Mouse (Mus musculus): ENCODE data around the gene Dolpp1.

Dolpp1 gene

DNA sequence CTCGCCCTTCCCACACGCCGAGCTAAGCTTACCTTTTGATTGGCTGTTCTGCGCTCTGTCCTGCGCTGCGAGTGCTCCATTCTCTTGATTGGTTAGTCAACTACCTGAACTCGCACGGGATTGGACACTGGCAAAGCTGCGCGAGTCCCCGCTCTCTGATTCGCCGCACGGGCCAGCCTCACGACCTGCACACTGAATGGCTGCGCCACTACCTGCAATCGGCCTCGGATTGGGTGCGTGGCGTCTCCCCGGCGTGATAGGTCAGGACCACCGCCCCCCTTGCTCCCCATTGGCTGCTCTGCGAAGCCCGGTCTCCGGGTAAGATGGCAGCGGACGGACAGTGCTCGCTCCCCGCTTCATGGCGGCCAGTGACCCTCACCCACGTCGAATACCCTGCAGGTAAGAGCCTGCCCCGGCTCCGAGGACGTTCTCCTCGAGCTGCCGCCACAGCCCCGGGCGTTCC lies at the start of gene Dolpp1:
Dolpp1 (plus strand) TSS at position 141 of the 463 bp plus-strand sequence.
- peak; percentile 99 for DNase-seq

GRCm38 (mm10) chr2:30342544-30342943 lies 49.5 kb upstream of the Dolpp1 start:
- DNase-seq = no peak

DNA sequence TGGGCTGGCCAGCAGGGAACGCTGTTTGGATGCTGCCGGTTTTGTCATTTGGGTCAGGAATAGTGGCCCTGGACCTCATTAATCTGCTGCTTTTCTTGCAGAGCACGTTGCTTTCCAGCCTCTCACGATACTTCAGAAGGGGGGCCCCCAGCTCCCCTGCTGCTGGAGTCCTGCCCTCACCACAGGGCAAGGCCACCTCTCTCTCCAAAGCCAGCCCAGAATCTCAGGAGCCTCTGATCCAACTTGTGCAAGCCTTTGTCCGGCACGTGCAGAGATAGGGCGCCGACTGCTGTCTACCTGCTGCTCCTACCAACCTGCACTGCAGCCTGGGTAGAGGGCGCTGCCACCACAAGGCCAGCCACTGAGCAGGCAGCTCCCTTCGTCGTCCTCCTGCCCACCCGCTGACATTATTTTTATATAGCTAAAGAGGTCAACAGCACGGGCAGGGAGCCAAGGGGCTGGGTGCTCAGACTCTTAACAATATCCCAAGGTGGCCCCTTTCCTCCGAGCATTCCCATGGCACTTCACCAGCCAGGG lies 48.4 kb upstream of the Dolpp1 start:
- DNase-seq = peak; percentile 42

- DNase-seq = no peak
These were observed 45.9 kb upstream of the Dolpp1 start for GRCm38 (mm10) chr2:30345971-30346676.

DNA sequence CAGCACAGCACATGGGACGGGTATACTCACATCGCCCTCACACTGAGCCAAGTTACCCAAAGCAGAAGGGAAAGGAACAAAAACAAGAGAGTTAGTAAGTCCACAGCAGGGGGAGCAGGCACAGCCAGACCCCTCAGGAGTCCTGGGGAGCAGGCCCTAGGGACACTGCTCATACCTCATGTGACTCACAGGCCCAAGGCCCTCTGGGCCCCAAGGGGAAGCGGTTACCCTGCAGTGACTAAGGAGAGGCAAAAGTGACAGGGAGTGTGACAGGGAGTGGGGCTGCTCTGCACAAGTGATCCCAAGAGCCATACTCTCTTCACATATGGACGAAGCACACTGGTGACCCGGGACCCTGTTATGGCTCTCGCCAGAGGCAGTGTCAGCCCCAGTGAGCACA lies 42.9 kb upstream of the Dolpp1 start:
- no peak for DNase-seq

GRCm38 (mm10) chr2:30351149-30351548 lies 40.9 kb upstream of the Dolpp1 start:
- DNase-seq = peak; percentile 45

- DNase-seq = no peak
These were observed 36.2 kb upstream of the Dolpp1 start for GRCm38 (mm10) chr2:30355861-30356260.

DNA sequence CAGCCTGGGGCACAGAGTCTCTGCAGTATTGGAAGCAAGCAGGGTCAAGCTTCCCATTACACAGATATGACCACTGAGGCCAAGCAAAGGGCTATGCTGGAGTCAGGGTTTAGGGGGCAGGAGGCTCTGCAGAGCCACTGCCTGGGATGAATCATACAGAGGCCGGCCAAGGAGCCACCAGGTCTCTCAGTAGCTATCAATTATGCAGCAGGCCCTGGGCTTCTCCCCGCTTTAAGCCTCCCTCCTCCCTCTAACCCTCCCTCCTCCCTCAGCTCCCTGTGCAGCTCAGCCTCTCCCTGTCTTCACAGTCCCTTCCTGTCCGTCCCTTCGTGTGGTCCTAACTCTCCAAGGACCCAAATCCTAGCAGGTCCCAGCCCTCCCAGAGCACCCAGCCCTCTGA lies 35.8 kb upstream of the Dolpp1 start:
- DNase-seq = no peak

DNA sequence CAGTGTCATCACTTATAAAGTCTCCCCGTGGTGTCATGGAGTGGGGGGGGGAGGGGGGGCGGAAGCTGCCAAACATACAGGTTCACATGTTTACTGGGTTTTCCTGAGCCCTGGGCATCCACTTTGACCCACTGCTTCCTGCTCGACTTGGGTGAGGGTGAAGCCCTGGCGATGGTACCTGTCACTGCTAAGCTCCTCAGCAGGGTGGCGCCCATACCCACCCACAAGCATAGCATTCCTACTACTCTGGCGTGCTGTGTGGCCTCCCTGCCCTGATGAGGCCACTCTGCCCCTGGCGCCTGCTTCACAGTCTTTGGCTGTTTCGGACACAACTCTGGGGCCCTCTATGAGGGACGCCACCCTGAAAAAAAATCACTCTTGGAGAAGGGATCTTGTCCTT lies 35.1 kb upstream of the Dolpp1 start:
- no peak for DNase-seq

GRCm38 (mm10) chr2:30357552-30358510 lies 34.2 kb upstream of the Dolpp1 start:
- no peak for DNase-seq

- peak; percentile 87 for DNase-seq
These were observed 33.2 kb upstream of the Dolpp1 start, which contains the start of gene Sh3glb2 for GRCm38 (mm10) chr2:30358533-30359531. Sh3glb2 (minus strand) TSS chr2:30359337.

- no peak for DNase-seq
These were observed 31.4 kb upstream of the Dolpp1 start for GRCm38 (mm10) chr2:30360626-30361025.

DNA sequence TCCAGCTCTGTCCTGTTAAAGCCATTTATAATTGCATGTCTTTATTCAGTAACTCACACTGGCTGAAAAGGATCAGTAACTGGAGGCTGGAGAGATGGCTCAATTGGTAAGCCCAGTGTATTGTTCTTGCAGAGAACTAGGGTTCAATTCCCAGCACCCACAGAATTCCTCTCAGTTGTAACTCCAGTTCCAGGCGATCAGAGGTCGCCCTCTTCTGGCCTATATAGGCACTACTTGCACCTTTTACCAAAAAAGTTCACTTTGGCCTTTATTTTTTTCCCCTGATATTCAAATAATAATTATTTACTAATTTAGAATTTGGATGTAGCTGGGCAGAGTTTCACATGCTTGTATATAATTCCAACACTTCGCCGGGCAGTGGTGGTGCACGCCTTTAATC lies 29.2 kb upstream of the Dolpp1 start:
- DNase-seq = no peak

DNA sequence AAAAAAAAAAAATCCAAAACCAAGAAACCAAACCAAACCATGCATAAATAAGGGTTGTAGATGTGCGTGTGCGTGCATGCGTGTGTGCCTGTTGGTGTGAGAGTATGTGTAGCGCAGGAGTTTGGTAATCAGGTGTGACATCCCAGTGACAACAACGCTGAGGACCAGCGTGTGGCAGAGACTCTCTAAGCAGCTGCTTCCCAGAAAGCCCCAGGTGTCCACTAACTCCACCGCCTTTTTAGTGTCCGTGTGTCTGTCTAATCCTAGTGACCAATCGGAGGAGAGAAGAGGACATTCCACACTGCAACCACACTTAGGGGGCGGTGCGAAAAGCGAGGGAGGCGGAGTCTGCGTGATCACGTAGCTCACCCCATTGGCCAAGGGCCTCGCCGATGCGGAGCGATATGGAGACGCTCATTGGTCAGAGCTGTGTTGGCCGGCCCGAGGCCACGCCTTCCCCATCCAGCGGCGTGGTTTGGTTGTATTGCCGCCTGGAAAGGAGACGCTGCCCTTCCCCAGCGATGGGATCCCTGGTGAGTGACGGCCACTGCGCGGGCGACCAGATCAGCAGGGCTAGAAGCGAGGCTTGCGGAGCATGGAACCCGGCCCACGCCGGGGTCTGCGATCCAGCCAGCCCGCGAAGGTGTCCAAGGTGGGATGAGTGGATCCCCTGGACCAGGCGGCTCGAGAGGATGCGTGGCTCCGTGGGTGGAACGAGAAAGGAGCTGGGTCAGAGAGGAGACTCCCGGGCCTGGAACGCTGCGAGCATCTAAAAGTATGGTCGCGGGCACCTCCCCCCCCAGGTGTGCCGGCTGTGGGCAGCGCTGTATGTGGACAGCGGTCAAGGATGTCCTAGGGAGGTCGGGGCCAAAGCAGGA lies 28.0 kb upstream of the Dolpp1 start, which contains the start of gene Miga2:
Miga2 (plus strand) TSS at position 461 of the 878 bp plus-strand sequence.
- peak; percentile 100 for DNase-seq

DNA sequence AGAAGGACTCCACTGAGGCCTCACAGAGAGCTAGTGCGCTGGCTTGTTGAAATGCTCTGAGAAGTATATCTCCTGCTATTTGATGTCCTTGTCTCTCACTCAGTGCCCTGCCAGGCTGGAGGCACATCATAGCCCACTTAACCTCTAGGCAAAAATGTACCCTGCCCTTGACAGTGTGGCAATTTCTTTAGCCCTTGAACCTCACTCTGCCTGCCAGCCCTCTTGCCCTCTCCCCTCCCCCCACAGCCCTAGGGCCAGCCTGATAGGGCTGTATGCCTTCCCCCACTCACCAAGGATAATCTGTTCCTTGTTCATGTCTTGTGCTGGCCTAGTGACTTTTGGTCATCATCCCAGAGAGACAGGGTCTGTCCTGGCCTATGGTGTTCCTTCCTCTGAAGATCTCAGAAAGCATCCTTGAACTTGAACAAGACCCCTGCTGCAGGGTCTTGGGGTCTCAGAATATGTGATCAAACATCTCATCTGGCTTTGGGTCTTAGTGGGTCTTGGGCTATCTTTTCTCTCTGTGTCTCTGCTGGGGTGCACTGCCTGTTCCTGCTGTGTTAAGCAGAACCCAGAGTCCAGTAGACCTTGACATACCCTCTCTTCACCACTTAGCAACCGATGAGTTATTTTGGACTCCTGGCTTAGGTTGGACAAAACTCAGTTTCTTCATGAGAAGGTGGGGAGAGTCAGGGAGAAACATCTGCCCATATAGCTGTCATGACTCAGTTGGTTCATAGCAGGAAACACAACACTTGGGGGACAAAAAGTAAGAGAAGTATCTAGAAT lies 26.6 kb upstream of the Dolpp1 start:
- no peak for DNase-seq

GRCm38 (mm10) chr2:30366203-30366602 lies 25.9 kb upstream of the Dolpp1 start:
- peak; percentile 74 for DNase-seq

GRCm38 (mm10) chr2:30371544-30371943 lies 20.5 kb upstream of the Dolpp1 start:
- DNase-seq = peak; percentile 41

- DNase-seq = no peak
These were observed 19.3 kb upstream of the Dolpp1 start for GRCm38 (mm10) chr2:30372726-30373125.

DNA sequence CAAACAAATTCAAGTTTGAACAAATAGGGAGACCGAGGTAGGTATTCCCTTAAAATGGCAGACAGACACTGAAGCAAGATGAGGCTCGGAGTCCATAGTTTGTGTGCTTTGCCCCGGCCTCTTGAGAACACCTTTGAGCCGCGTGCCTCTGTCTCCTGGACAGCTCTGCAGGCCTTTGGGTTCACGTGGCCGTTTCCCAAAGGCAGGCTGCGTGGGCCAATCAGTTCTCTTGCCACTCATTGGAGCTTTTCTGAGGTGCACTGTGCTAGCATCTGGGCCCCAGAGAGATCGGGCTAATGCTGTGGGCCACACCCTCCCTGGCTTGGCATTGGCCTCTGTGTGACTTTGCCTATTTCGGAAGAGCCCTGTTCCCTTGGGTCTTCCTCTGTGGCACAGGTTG lies 16.2 kb upstream of the Dolpp1 start:
- no peak for DNase-seq

DNA sequence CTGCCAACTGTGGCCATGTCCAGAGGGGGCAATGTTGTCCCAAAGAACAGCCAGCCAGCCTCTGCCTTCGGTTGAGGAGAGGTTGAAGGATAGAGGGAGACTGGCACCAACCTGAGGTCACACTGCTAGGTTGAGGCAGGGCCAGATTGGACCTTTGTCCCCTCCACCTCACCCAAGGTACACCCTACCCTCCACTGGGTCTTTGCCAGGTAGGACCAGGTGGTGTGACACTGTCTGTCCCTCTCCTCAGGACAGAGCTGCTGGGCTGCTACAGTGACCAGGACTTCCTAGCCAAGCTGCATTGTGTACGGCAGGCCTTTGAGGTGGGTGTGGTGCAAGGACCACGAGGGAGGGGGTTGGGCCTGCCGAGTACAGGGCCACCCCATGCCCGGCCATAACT lies 14.3 kb upstream of the Dolpp1 start:
- no peak for DNase-seq

Data from lung, postnatal 10 days (tissue).